10 mouse cellular contexts compared by ENCODE assay signal in genomic region chr5:53275376-53275775, GRCm38 (mm10). TPM values are rescaled to one million over a fixed set of nuclear protein-coding genes. Genes with fewer than 3 reads are reported as not detected.
DNase-seq lines count a peak whose midpoint lies in the region; ATAC-seq and TF ChIP-seq lines count a peak whose summit lies in the region.
"Had no signal": no experiment of that assay in that cellular context is flagged by ENCODE, and none has a peak within 500 bp of the region (broad histone marks: within the 10 kb centered on the region; RNA-seq: fewer than 3 reads in every experiment).

No protein-coding gene starts in this region.

- intact Hi-C loops in left cerebral cortex, adult 2 months (cut with DNase I): loop anchor here (5.0 kb wide), 1 partner anchor 312 kb away; no protein-coding TSS in a partner anchor

- no peak overlapping the region for H3K9ac ChIP-seq in hindbrain, embryonic 14.5 days
- no peak overlapping the region for H3K9ac ChIP-seq in hindbrain, embryonic 11.5 days (ENCODE audit: low read depth, low read length)
- H3K9ac ChIP-seq in hindbrain, embryonic 15.5 days: no peak overlapping the region
- H3K9ac ChIP-seq: neural tube, embryonic 12.5 days had no signal

- no peaks in the 10 kb centered on the region for H3K9me3 ChIP-seq in hindbrain, embryonic 14.5 days (ENCODE audit: control insufficient read depth, low read length)
- H3K9me3 ChIP-seq in hindbrain, embryonic 11.5 days (ENCODE audit: control insufficient read depth, low read length): no peaks in the 10 kb centered on the region
- no peaks in the 10 kb centered on the region for H3K9me3 ChIP-seq in hindbrain, embryonic 15.5 days
- H3K9me3 ChIP-seq: neural tube, embryonic 12.5 days had no signal

- peak; percentile 29; the same call in 1 of the 2 replicates for ATAC-seq in hindbrain, embryonic 14.5 days (ENCODE audit: low FRiP score)
- no peak for ATAC-seq in hindbrain, embryonic 11.5 days (ENCODE audit: low FRiP score)
- ATAC-seq in hindbrain, embryonic 15.5 days (ENCODE audit: low FRiP score, low read depth): no peak
- ATAC-seq: intestine, embryonic 16.5 days had no signal

- no peak for TF ChIP-seq CTCF in left cerebral cortex, adult 2 months (IDR thresholded peaks at IDR 0.05)

- no peak overlapping the region for H3K4me2 ChIP-seq in hindbrain, embryonic 14.5 days (replicated peaks)
- H3K4me2 ChIP-seq in hindbrain, embryonic 11.5 days (replicated peaks; ENCODE audit: low read depth, low read length): no peak overlapping the region
- no peak overlapping the region for H3K4me2 ChIP-seq in hindbrain, embryonic 15.5 days
- H3K4me2 ChIP-seq: neural tube, embryonic 12.5 days had no signal

- H3K36me3 ChIP-seq in hindbrain, embryonic 14.5 days (replicated peaks; ENCODE audit: control insufficient read depth, insufficient read depth): peaks cover 13% of the 10 kb centered on the region; the same call in 1 of the 2 replicates
- H3K36me3 ChIP-seq in hindbrain, embryonic 11.5 days (ENCODE audit: control insufficient read depth, insufficient read depth, low read length): no peaks in the 10 kb centered on the region
- no peaks in the 10 kb centered on the region for H3K36me3 ChIP-seq in hindbrain, embryonic 15.5 days

- peaks cover 28% of the 10 kb centered on the region for H3K4me1 ChIP-seq in hindbrain, embryonic 14.5 days (replicated peaks; ENCODE audit: control insufficient read depth, insufficient read depth, low read length)
- H3K4me1 ChIP-seq in hindbrain, embryonic 11.5 days (replicated peaks; ENCODE audit: control insufficient read depth, insufficient read depth, low read length): no peaks in the 10 kb centered on the region
- H3K4me1 ChIP-seq in hindbrain, embryonic 15.5 days (replicated peaks): peaks cover 39% of the 10 kb centered on the region

- DNase-seq in hindbrain, embryonic 14.5 days (ENCODE audit: low spot score): no peak
- no peak for DNase-seq in hindbrain, embryonic 11.5 days (ENCODE audit: low spot score)
- peak; percentile 70 for DNase-seq in MN1 (ENCODE audit: low spot score)
- peak; percentile 74 for DNase-seq in Muller cell, postnatal 12 days (ENCODE audit: inconsistent ontology term)
- no peak for DNase-seq in adipocyte (ENCODE audit: low spot score)
- DNase-seq in left cerebral cortex, adult 2 months (ENCODE audit: extremely low spot score in 1 of 2, low spot score in 2 of 2): no peak
- DNase-seq in adrenal gland, adult 2 months: no peak

- H3K27me3 ChIP-seq in hindbrain, embryonic 14.5 days (ENCODE audit: control insufficient read depth, insufficient read depth, low read length): no peaks in the 10 kb centered on the region
- H3K27me3 ChIP-seq in hindbrain, embryonic 11.5 days (ENCODE audit: control insufficient read depth, insufficient read depth, low read length): no peaks in the 10 kb centered on the region
- no peaks in the 10 kb centered on the region for H3K27me3 ChIP-seq in hindbrain, embryonic 15.5 days
- H3K27me3 ChIP-seq: neural tube, embryonic 12.5 days had no signal

- H3K27ac ChIP-seq in hindbrain, embryonic 14.5 days: no peak overlapping the region
- H3K27ac ChIP-seq in hindbrain, embryonic 11.5 days (ENCODE audit: low read depth, low read length): no peak overlapping the region
- H3K27ac ChIP-seq in hindbrain, embryonic 15.5 days (replicated peaks): 0 out of 2 replicates have a peak overlapping the region, but pooled peaks have one; percentile 22
- no peak overlapping the region for H3K27ac ChIP-seq in left cerebral cortex, adult 2 months
- H3K27ac ChIP-seq: neural tube, embryonic 12.5 days had no signal

- no peak overlapping the region for H3K4me3 ChIP-seq in hindbrain, embryonic 14.5 days (replicated peaks; ENCODE audit: low read length)
- H3K4me3 ChIP-seq in hindbrain, embryonic 11.5 days (ENCODE audit: low read depth, low read length): no peak overlapping the region
- H3K4me3 ChIP-seq in hindbrain, embryonic 15.5 days: no peak overlapping the region
- no peak overlapping the region for H3K4me3 ChIP-seq in left cerebral cortex, adult 2 months
- H3K4me3 ChIP-seq: neural tube, embryonic 12.5 days had no signal

- 59% methylated on average over 3 of the region's 3 CpGs for WGBS in hindbrain, embryonic 14.5 days
- WGBS in hindbrain, embryonic 11.5 days: 76% methylated on average over 3 of the region's 3 CpGs
- WGBS in hindbrain, embryonic 15.5 days: 51% methylated on average over 3 of the region's 3 CpGs

RNA-seq across cellular contexts. Expression of gene Smim20, which starts 8.5 kb away (rescaled TPM):
- 78.6 and 82.0 TPM in 2 replicates for polyA plus RNA-seq in hindbrain, embryonic 14.5 days (2014; fragmentation: Nextera tagmentation; extraction: Ambion mirVana)
- 66.3 and 69.2 TPM in 2 replicates for polyA plus RNA-seq in hindbrain, embryonic 11.5 days (2014; fragmentation: Nextera tagmentation; extraction: Ambion mirVana)
- 72.9 and 79.5 TPM in 2 replicates for polyA plus RNA-seq in hindbrain, embryonic 15.5 days (2015; fragmentation: Nextera tagmentation; extraction: Ambion mirVana)
- 10 to 100 TPM; 36.4 to 39.7 TPM for total RNA-seq in left cerebral cortex, adult 2 months (2021)
- total RNA-seq in adrenal gland, adult 2 months (2021): 10 to 100 TPM; 50.0 to 68.7 TPM
- 53.3 and 66.0 TPM in 2 replicates for polyA plus RNA-seq in adrenal gland, adult 2 months (2012; rRNA removed)

Comparison
In these comparisons a context has a peak if more than half of its experiments do, and no peak if none do; other contexts are left out.
1. DNase-seq: peak in MN1 (single experiment) and Muller cell, postnatal 12 days (single experiment); none in hindbrain, embryonic 14.5 days (single experiment), hindbrain, embryonic 11.5 days (single experiment), adipocyte (single experiment), left cerebral cortex, adult 2 months (0 of 2) and adrenal gland, adult 2 months (single experiment).